Mouse (Mus musculus): ENCODE data around the gene Map1lc3a.

The Map1lc3a gene

DNA sequence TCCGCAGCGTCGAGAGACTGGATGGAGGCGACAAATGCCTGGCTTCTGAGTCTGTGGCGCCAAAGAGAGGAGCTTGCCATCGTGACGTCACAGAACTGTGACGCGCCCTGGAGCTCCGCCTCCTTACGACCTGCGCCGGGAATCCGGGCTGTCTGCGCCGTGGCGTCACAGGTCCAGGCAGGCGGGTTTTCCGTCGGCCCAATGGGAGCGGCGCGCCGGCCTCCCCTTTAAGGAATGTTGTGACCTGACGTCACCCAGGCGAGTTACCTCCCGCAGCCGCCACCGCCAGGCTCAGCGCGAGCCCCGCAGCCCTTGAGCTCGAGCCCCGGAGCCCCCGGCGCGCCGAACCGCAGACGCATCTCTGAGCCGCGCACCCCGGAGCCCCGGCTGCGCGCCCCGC lies at the start of gene Map1lc3a:
Gene Map1lc3a (plus strand): TSS at position 103 of the 400 bp plus-strand sequence.
- DNase-seq = peak; percentile 95

DNA sequence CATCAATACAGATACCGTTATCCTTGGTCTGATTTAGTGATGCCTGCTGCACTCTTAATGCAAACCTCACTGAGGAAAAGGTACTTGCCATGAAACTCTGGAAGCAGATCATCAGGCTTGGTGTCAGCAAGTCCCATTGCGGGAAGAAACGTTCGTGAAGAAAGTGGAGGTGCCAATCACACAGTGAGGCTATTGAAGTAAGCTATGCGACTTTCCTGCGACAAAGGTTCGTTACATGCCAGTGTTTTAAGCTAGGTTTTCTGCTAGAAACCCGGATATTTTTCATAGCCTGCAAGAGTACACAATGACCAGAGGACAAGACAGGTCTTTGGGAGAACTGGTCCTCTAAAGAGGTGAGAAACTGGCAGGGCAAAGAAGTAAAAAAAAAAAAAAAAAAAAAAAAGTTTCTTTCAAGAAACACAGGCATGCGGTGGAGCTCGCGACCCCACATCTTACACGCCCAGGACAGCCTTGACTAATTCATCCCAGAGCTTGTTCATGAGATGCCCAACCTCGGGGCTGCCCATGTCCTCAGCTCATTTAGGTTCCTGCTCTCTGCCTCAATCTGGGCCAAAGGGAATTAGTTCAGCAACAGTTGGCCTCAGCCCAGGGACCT lies 40.2 kb upstream of the Map1lc3a start:
- DNase-seq = no peak

DNA sequence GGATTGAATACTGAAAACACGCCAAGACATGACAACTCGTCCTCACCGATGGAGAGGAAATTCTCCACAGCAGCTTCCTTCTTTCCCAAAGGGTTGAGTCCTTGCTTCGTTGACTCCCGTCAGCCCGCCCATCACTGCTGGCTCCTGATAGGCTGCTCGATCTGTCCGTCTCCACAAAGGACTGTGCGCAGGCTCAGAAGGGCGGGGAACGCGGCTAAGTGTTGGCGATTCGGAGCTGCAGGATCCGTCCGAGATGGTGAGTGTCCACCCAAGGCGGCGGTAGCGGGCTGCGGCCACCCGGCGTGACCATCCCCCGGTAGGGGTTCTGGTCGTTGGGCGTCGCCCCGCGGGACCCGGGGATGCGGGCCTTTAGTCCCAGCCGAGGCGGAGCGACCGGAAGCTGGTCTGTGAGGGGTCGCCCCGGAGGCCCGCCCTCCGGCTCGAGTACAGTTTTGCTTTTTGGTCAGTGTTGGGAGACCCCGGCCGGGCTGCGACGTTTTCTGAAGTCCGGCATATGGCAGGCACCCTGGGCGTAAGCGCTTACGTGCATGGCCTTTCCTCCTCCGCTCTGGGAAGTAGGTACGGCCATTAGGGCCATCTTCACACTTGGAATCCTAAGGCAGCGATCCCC lies 39.6 kb upstream of the Map1lc3a start, which contains the start of gene Dynlrb1:
Gene Dynlrb1 (plus strand): TSS at position 172 of the 631 bp plus-strand sequence.
- peak; percentile 98 for DNase-seq

DNA sequence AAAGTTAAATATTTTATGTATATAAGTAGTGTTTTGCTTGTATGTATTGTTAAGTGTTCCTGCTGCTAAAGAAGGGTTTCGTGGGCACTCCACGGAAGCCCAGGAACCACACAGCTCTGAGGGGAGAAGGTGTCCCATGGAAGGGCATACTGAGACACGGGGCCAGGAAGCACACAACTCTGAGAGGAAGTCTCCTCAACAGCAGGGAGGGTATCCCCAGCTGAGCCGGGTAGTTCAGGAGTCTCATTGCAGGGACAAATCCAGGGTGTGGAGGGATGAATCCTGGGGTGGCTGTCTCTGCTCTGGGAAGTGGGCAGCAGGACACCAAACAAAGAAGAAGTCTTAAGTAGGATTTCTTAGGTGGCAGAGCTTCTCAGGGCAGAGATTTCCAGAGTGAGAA lies 38.8 kb upstream of the Map1lc3a start:
- peak; percentile 5 for DNase-seq

DNA sequence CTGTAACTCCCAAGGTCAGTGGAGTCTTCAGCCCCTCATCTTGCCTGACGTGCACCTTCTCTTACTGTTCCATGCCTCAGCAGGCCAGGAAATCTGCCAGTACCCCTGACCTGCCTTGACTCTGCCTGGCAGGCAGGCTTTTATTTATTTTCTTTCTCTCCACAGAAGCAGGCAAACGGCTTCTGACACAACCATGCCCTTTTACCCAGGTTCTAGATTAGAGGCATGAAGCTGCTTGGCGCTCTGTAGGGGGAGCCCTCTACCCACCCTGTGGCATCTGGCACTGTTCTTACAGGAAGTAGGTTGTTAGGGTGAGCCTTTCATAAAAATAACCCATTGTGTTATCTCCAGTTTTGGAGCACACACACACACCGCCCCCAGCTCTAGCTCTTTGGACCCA lies 35.2 kb upstream of the Map1lc3a start:
- peak; percentile 54 for DNase-seq

DNA sequence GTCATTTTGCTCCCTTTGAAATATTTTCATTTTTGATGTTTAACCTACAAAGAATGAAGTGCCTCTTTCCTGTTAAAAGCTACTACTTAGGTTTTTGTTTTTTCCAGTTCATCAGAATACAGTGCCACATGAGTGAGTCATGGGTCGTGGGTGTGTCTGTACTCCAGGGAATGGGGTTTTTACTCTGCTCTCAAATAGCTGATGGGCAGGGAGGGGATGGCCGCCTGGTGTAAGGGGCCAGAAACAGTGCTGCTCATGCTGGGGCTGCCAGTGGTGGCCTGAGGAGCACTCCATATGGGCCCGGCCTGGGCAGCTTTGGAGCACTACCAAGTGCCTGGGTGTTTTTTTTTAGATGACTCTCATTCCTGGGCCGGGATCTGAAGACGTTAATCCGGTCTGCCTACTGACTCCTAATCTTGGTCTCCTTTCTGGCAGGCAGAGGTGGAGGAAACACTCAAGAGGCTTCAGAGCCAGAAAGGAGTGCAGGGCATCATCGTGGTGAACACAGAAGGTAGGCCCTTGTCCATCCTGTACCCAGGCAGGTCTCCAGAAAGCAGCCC lies 33.7 kb upstream of the Map1lc3a start:
- DNase-seq = no peak

DNA sequence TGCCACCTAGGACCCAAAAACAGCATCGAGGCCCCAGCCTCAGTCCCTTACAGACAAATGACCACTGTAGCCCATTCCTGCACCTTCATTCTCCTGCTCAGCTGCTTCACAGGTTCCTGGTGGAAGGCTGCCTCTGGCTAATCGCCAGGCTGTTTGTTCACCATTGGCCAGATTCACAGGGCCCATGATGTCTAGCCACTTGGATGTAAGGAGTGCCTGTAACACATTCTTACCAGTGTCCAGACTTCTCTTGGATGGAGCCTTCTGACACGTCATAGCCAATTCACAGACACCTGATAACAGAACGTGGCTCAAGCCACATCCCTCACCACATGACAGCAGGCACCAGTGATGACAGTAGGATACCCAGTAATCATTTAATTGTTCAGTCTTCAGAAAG lies 29.9 kb upstream of the Map1lc3a start:
- DNase-seq = no peak

DNA sequence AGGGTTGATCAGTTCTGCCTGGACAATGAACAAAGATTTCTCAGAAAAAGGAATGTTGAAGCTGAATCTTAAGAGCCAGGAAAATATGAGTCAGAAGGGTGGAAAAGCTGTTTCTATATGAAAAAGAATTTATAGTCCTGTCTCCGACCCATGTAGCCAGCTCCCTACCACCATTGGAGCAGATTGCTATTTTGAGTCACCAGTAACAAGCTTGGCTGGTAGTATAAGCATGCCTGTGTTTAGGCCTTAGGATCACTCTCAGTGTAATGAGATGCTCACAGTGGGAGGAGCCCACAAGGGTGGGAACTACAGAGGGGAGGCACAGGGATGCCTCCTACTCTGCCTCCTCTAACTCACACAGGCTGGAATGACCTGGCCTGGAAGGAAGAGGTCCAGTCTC lies 27.9 kb upstream of the Map1lc3a start:
- DNase-seq = no peak

DNA sequence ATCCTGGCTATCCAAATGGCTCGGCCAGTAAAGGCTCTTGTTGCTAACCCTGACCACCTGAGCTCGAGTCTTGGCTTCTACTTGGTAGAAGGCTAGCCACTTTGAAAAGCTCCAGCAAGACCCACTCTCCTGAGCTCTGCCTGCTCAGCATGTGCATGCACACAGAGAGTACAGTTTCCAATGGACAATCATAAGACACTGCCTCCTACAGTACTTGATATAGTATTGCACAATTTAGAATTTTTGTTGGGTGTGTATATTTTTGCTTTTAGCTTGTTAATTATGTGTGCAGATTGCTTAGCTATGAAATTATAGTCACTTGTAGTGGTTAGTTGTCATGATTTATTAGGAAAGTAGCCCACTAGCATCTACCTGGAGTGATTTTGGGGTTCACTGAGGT lies 27.4 kb upstream of the Map1lc3a start:
- DNase-seq = no peak

DNA sequence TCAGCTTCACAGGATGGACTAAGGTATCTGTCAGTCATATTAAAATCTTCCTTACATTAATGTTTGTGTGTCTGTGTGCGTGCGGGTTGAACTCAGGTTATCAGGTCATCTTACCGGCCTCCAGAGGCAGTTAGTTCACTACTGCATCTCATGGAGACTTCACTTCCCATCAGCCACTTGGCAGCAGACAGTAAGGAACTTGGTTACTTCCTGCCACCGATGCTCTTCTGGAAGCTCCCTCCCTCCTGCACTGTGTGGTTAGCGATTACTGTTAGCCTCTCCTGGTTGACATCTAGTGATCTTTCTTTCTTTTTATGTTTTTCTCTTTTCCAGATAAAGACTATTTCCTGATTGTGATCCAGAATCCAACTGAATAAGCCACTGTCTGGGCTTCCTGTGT lies 26.5 kb upstream of the Map1lc3a start:
- DNase-seq = no peak

DNA sequence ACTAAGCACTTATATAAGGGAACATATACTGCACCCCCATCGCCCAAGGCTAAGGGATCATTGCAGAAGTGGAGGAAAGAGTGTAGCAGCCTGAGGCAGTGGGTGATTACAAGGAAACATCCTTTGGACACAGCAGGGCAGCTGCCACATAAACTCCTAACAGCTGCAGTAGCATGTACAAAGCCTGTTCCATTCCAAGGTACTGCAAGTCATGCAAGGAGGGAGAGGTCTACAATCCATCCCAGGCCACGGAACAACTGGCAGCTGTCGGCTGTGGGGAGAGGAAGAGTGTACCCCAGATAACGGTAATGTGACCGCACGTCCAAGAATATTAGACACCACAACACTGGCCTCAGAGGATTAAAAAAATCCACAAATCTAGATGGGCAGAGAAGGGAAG lies 10.6 kb upstream of the Map1lc3a start:
- no peak for DNase-seq

DNA sequence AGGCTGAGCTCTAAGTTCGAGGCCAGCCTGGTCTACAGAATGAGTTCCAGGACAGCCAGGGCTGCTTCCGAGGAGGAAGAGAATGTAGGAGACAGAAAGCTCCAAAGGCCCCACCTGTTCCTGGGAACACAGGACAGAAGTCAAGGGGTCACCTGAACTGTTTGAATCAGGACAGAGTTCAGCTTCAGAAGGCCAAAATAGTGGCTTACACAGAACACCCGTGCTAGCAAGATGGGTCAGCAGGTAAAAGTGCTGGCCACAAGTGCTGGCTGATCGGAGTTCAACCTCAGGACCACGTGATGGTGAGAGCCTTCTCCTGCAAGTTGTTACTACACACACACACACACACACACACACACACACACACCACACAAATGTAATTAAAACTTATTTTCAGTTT lies 9.2 kb upstream of the Map1lc3a start:
- no peak for DNase-seq

DNA sequence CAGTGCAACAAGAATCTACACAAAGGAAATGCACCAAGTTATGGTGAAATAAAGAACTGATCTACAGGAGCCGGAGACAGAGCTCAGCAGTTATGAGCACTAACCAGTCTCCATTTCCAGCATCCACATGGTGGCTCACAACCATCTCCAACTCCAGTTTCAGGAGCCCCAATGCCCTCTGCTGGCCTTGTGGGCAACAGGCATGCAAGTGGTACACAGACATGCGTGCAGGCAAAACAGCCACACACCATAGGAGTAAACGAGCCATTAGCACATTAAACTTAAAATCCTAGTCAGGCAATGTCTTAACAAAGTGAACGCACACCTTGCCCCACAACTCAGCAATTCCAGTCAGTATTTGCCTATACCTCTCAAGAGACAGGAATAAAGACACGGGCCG lies 4.1 kb upstream of the Map1lc3a start:
- DNase-seq = peak; percentile 26

DNA sequence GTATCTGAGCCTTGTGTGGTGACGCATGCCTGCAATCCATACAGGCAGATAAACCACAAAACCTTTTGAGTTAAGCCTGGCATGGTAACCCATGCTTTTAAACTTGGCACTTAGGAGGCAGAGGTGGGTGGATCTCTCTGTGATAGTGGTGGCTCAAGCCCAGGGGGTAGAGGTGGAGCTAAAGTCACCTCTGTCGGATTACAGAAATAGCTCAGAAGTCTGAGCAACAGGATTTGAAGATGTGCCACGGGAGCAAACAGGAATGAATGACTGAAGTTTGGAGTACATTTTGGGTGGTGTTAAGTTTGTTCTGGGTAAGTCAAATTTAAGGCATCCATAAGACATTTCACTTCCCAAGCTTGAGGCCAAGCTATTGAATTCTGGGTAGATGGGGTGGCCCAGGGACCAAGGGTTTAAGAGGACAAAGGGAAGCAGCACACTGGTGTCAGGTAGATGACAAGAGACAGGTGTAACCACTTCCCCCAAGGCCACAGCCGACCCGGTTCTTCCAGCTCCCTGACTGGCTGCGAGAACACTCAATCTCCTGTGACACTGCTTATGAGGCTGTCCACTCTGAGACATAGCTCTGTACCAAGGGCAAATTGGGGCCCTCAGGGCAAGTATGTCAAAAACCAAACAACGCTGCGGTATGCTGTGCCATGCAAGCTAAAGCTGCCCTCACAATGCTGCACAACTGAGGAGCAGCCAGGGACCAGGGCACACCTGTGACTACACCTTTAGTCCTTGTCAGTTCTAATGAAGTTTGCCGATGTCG lies 3.5 kb upstream of the Map1lc3a start:
- DNase-seq = no peak

DNA sequence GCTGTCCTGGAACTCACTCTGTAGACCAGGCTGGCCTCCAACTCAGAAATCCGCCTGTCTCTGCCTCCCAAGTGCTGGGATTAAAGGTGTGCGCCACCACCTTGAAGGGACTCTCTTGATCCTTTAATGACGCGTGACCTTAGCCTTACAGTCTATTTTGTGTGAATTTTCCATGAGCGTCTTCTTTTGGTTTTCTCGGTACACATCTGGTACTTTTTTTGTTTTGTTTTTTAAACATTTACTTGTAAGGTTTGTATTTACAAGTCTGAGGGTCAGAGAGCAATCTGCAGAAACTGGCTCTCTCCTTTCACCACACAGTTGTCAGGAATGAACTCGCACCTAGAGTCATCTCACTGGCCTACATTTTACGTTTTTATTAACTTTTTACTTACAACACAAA lies 2.5 kb upstream of the Map1lc3a start:
- DNase-seq = no peak

DNA sequence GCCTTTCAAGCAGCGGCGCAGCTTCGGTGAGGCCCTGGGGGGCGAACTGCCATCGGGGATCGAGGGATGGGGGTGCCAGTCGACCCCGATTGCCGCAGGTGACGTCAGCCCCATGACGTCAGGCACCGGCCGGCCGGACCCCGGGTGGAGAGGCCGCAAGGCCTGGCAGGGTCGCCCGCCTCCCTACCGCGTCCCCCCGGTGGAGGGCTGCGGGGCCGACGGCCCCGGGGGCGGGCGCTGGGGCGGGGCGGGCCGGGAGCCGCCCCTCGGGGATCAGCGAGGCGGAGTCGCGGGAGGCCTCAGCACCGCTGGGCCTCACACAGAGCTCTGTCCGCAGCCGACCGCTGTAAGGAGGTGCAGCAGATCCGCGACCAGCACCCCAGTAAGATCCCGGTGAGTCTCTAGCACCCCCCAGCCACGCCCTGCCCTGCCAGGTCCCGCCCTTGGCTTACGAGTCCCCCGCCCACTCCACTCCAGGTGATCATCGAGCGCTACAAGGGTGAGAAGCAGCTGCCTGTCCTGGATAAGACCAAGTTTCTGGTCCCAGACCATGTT lies 601 bp downstream of the Map1lc3a start:
- peak; percentile 66 for DNase-seq

DNA sequence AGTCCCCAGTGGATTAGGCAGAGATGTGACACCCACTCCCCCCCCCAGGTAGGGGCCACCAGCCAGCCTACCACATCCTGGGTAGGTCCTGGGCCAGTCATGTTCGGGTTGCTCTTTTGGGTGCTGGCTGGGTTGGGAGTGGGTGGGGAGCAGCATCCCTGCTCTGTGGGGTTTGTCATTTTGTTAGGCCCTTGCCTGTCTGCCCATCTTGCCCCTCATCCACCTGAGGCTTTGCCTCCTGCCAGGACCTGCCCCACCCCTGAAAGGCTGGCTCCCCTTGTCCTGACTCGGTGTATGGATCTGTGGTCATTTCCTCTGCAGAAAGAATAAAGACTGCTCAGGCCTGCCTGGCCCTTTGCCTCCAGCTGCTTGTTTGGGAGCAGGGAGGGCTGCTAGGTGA lies 1.6 kb downstream of the Map1lc3a start:
- DNase-seq = no peak

DNA sequence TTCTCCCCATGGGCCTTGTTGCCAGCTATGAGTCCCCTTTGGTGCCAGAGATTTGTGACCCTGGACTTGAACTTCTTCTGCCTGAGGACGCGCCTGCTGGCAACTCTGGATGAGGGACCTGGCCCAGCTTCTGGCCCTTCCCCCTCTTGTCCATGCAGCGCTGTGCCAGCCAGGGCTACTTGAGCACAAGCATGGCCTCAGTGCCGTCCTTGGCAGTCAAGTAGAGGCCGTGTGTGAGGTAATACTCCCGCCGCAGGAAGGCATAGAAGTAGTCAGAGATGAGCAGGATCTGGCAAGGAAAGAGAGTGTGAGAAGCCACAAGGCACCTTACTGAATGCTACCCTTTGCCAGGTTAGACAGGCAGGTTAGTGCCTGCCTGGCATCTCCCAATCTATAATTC lies 2.3 kb downstream of the Map1lc3a start:
- no peak for DNase-seq

DNA sequence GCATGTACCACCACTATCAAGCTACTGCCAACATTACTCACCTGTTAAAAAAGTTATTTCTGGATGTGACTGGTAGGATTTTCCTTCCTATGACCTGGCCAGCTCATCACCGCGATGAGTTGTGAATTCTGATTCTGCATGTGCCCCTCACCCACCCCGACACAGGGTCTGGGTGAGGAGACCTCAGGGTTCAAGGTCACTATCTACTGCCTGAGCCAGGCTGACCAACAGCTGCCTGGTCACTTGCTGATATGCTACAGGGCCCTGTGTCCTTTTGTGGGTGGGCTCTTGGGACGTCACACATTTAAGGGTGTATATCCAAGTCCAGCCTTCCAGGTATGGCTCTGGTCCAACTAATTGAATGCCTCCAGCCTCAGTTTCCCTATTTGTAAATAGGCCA lies 3.1 kb downstream of the Map1lc3a start:
- no peak for DNase-seq

DNA sequence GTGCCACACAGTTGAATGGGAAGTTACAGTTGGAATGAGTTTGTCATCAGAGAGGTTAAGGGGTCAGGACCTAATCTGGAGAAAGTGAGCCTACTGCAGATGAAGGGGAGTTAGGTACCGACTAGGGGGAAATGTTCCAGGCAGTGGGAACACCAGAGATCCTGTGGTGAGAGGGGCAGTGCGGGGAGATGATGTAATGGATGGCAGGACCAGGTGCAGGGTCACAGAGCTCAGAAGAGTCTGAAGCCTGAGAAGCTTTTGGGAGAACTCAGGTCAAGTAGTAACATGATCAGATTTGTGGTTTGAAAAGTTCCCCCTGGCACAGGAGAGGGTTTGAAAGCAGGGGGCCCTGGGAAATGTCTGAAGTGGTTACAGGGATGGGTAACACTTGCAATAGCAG lies 4.0 kb downstream of the Map1lc3a start:
- no peak for DNase-seq

DNA sequence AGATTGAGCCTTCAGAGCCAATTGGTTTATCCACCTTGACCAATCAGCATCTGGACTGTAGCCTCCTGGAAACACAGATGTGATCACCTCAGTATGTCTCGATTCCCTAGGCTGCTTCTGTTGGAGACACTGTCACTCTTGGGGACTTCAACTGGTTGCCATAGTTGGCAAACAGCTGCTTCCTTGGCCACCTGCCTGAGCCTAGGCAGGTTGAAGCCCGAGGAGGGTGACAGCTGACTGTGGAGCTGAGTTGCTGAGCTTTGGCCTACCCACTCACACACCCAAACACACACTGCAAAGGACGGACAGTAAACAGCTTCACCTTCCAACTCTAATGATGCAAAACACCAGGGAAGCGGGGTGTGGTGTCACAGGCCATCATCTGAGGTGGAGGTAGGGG lies 7.7 kb downstream of the Map1lc3a start:
- DNase-seq = no peak

DNA sequence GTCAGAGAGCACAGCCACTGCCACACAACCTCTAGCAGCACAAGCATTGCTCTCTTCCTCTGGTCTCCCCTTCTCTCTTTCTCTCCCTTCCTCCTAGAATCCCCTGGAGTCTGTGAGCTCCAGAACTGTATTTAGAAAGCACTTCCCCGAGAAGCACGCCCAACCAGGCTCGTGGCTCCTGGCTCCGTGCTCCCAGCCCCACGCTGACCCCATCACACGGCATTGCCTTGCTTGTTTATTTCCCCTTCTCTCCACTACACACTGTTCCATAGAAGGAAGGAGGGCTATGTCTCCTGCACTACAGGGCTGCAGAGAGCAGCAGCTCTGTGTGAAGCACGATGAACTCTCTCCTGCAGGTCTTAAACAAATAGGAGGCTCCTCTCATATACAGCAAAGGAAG lies 8.6 kb downstream of the Map1lc3a start:
- no peak for DNase-seq

DNA sequence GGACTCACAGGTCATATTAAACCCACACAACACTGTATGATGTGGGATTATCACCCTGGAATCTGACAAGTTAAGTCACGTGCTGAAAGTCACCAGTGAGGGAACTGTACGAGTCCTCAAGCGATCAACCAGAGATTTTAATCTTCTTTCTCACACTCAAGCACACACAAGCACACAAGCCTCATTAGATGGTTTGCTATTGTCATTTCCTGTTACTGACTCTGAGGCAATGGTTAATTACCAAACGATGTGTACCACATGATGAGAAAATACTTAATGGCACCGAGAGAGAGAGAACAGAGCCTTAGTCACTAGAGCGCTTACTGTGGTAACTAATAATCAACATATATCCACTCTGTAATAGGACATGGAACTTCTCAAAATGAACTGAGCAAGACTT lies 9.6 kb downstream of the Map1lc3a start:
- no peak for DNase-seq
